Mouse (Mus musculus): ENCODE measurements around the gene Chek2.
"Not testable (repeated sequence)": the region's sequence is repeated elsewhere in the genome, so short reads cannot be mapped to it uniquely, and the experiment has no call there.

Gene Chek2

GRCm38 (mm10) chr5:110840465-110840864 is 686 bp downstream of the Chek2 start:
- DNase-seq = peak; percentile 37 to 67

- no peak for DNase-seq
These were observed 1.5 kb downstream of the Chek2 start for GRCm38 (mm10) chr5:110841046-110841862.

GRCm38 (mm10) chr5:110852990-110853389 is 13.2 kb downstream of the Chek2 start:
- no peak for DNase-seq

- no peak for DNase-seq
These were observed 17.3 kb downstream of the Chek2 start for GRCm38 (mm10) chr5:110857091-110857490.

- DNase-seq = peak; percentile 66 to 78
These were observed 19.4 kb downstream of the Chek2 start for GRCm38 (mm10) chr5:110859013-110859650.

DNA sequence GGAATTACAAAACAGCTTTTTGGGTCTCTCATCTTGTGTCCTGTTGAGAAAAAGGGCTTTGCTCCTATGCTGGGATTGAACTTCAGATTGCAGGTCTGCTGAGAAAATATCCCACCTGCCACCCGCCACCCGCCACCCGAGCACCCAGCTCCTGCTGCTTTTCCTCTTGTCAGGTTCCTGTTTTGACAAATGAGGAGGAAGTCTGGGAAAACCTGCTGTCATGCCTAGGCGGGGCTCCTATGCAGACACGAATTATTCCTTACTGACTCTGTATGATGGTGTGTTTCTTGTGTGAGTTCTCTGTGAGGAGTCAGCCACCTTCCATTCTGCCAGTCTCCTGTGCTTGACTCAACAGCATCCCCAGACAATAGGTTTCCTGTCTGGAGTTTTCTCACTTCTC is 20.7 kb downstream of the Chek2 start:
- DNase-seq = no peak

DNA sequence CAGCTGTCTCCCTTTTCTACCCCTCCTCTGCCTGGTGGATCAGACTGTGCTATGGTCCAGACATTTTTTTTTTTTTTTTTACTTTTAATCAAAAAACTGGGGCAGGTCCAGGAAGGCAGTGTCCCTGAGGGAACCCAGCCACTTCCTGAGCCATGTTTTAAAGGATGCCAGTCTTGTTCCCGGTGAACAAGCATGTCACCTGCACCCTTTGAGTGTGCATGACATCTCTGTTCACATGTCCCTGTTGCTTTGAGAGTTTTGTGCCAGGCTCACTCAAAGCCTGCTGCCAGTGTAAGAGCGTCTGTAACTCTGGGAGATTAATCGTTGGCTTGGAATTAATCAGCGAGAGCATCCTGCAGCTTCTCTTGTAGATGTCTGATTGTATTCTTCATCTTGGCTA is 28.7 kb downstream of the Chek2 start:
- DNase-seq = no peak

- no peak for DNase-seq
These were observed 29.5 kb downstream of the Chek2 start for GRCm38 (mm10) chr5:110869242-110869669.

- no peak for DNase-seq
These were observed 33.4 kb downstream of the Chek2 start for GRCm38 (mm10) chr5:110873160-110873559.

DNA sequence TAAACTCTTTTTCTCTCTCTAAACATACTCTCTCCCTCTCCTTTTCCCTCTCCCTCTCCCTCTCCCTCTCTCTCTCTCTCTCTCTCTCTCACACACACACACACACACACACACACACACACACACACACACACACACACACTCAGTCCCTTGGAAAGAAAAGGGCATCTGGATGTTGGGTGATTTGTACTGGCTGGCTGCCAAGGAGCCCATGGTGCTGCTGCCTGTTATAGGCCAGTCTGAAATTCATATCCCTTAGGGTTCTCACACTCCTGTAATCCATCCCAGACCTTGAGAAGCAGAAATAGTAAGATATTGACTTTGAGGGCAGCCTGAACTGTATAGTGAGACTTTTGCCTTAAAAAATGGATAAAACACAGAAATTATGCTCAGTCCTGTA is 34.9 kb downstream of the Chek2 start:
- DNase-seq = no peak

GRCm38 (mm10) chr5:110875286-110875685 is 35.5 kb downstream of the Chek2 start:
- no peak for DNase-seq

DNA sequence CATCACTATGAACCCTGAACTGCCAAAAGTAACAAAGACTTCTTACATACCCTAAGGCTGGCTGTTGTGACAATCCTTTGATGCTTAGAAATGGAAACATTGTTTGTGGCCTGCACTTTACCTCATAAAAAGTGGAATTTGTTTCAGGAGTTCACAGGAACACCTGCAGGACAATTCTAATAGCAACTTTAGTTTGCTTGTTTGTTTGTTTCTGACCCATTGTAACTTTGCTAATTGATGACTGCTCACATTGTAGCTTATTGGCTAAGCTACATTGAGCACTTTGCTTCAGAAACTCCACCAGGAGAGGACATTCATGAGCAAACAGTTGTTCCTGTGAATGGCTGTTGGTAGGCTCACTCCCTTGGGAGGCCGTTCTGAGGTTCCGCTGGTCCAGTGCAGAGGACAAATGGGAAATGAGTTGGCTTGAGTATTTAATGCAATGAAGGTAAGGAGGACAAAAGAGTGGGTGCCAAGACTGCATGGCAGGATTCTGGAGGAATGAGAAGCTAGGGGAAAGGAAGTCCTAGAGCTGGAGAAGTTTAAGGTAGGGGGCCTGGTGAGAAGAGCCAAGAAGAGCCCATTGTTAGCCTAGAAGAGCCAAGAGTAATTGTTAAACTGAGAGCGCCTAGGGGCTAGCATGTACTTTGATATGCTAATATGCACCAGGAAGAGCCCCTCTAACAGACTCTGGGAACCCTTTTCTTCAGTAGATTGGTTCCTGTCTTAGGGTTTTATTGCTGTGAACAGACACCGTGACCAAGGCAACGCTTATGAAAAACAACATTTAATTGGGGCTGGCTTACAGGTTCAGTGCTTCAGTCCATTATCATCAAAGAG is 38.1 kb downstream of the Chek2 start:
- DNase-seq = no peak

GRCm38 (mm10) chr5:110878526-110878925 is 38.7 kb downstream of the Chek2 start:
- not testable (repeated sequence) for DNase-seq

DNA sequence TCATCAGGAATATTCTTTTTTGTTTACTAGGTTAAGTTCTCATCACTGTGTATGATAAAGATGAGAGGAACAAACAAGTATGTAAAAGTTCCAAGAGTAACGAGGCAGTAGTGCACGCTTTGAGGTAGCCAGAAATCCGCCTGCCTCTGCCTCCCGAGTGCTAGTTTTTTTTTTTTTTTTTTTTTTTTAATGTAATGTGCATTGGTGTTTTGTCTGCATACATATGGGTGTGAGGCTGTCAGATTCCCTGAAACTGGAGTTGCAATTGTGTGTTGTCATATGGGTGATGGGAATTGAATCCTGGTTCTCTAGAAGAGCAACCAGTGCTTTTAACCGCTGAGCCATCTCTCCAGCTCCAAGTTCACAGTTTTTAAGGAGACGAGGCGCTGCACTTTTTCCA is 39.3 kb downstream of the Chek2 start:
- DNase-seq = no peak

DNA sequence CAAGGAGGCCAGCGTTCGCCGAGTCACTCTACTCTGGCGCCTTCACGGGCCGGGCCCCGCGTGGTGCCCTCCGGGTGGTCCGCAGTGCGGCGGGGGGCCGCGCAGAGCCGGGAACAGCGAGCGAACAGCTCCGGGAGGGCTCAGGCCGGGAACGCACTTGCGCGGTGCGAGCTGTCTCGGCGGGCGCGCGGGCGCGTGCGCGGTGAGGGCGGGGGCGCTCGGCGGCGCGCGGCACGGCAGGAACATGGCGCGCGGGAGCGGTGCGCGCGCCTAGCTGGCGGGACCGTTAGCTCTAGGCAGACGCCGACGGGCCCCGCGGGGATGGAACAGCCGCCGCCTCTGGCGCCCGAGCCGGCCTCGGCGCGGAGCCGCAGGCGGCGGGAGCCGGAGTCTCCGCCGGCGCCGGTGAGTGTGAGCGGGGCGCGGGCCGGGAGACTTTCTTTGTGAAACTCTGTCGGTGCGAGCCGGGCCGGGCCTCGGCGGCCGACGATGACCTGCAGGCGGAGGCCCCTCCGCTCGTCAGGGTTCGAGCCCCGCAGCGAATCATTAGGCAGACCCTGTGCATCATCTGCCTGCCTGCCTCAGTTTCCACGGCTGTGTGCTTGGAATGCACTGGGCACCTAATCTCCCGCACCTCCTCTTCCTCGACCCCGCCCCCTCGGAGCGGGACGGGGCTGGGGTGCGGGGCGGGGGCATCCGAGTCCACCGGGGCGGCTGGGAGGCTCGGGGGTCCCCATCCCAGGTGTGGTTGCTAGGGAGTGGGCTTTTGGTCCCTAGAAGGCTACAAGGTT is 40.0 kb downstream of the Chek2 start, which contains the start of gene Ttc28:
Ttc28 (plus strand) TSS at position 220 of the 791 bp plus-strand sequence.
- peak; percentile 88 to 93 for DNase-seq

- no peak for DNase-seq
These were observed 48.8 kb downstream of the Chek2 start for GRCm38 (mm10) chr5:110888596-110888995.

- no peak for DNase-seq
These were observed 50.2 kb downstream of the Chek2 start for GRCm38 (mm10) chr5:110889945-110890344.

DNA sequence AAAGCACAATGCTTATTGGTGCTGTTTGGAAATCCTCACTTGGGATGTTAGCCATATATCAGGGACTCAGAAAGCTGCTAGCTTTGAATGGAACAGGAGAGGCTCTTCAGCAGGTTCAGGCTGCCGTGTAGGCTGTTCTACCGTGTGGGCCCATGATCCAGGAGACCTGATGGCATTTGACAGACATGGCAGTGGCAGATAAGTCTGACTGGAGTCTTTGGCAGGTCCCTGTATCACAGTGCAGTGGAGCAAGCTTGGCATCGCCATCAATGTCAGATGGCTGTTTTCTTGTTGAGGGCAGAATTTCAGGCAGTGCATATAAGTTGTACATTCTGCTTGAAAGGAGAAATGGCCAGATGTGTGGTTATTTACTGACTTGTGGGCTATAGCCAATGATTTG is 50.8 kb downstream of the Chek2 start:
- DNase-seq = no peak

DNA sequence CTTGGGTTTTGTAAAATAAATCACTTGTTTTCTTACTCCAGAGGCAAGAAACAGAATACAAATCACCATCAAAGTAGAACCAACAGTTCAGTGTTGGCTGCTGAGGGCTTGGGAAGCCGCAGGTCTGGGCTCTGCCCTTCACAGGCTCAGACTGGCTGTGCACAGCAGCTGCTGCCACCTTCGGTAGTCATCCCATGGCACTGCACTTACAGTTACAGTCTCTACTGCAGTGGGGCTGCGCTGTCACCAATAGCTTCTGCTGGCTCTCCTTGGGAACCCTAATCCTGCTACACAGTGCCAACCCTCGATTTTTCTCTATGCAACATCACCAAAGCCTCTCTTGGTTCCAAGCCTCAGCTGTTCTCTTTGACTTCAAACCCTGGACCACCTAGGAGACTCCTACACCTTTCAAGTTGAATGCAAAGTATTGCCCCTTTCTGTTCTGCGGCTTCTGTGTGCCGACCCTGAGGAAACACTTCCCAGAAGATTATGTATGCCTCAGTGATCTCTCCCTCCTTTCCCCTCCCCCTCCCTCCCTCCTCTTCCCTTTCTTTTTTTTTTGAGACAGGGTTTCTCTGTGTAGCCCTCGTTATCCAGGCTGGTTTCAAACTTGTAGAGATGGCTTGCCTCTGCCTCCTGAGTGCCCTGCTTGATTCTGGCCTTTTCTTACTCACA is 57.5 kb downstream of the Chek2 start:
- no peak for DNase-seq

- DNase-seq = no peak
These were observed 58.4 kb downstream of the Chek2 start for GRCm38 (mm10) chr5:110898169-110898568.

- no peak for DNase-seq
These were observed 59.0 kb downstream of the Chek2 start for GRCm38 (mm10) chr5:110898785-110899184.

GRCm38 (mm10) chr5:110900331-110900730 is 60.6 kb downstream of the Chek2 start:
- DNase-seq = no peak

Data from lung, postnatal 4 days (tissue).